Mouse (Mus musculus) brain, embryonic 14.5 days (tissue): ENCODE results near the gene Mrps36.

Experiments
- CTCF ChIP-seq: fragments of 200-500 bp; IDR thresholded peaks from 2 replicates; pipeline ENCODE4 v1.5.1; 2012; ENCODE audit warnings: inconsistent platforms, mild to moderate bottlenecking, moderate library complexity, borderline replicate concordance; ENCODE audit not compliant: insufficient read depth, insufficient read length; ENCODE audit errors: extremely low read depth
- POLR2A ChIP-seq: fragments of 200-500 bp; IDR thresholded peaks from 2 replicates; pipeline ENCODE4 v1.6.1; 2012; ENCODE audit warnings: mild to moderate bottlenecking, inconsistent platforms, borderline replicate concordance; ENCODE audit not compliant: poor library complexity, insufficient read depth, insufficient read length, severe bottlenecking; ENCODE audit errors: extremely low read depth

DNA sequence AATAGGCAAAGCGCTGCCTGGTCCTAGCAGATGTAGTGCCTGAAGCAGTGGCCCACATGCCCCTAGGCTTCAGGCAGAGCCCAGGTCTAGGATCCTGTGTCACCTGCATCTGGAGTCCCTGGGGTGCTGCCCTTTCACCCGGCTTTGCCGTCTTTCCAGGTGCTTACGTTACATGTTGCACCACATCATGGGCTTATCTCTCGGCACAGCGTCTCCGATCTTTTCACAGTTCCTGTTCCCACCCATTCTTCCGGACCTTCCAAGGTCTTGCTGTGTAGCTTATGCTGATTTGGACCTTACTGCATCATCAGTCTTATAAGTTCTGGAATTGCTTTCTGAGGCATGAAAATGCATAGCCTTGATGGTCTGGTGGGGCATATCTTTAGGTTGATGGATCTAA lies 8.1 kb upstream of the Mrps36 start:
- TF ChIP-seq CTCF (no peak), POLR2A (no peak)
